Mouse (Mus musculus): Measurements from ENCODE around the gene Ak2.

DNA sequence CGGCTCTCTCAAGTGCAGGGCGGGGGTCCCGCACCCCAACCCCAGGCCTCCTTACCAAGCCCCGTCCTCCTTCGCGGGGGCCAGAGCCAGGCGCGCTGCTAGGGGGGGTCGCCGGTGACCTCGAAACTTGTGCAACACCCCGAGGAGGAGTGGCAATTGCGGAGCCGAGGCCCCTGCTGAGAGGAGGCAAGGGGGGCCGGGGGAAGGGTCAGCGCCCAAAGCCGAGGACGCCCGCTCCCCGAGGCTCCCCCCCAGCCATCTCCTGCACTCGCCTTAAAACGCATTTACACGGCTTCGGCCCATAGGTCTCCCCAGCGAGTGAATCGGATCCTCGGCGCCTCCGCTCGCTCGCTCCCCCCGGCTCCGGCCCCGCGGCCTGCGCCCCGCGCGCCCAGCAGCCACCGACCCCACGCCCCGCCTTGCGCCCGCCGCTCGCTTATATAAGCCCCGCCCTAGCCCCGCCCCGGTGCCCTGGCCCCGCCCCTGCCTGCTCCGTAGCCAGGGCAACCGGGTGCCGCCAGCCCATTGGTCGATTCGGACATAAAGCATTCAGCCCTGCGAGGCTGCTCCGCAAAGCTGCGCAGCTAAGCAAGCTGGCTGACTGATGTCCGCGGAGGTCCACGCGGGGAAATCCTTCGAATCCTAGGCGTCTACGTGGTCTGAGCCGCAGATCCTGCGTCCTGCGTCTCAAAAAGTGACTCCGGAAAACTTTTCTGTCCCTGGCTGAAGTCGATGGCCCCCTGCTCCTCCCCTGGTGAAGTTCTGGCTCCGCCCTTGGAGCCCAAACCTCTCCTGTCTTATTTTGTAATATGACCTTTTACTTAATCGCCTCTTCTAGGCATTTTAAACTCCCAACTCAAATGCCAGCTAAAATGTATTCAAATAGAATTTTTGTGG lies 29.5 kb upstream of the Ak2 start, which contains the start of gene Azin2:
- TF ChIP-seq CTCF (IDR thresholded peaks at IDR 0.05; ENCODE audit: borderline replicate concordance, insufficient read depth, low read length) = no peak
- peak; percentile 92 for TF ChIP-seq POLR2A (IDR thresholded peaks at IDR 0.05; ENCODE audit: low read depth, low read length)
